Mouse (Mus musculus): ENCODE results near the gene Ccdc88a. TPM values are rescaled to one million over a fixed set of nuclear protein-coding genes. Genes with fewer than 3 reads are reported as not detected.

The Ccdc88a gene
- total RNA-seq (2021): 10 to 100 TPM in 1 of 2 experiments, 1 to 10 TPM in 1; 9.2 to 10.2 TPM
- long read RNA-seq, experiment 1, partial matches to known transcripts: 1 of 3 reads
- long read RNA-seq, experiment 1, other reads (novel, unspliced or antisense): 2 of 3 reads
- long read RNA-seq, experiment 2, partial matches to known transcripts: 20 of 25 reads
- long read RNA-seq, experiment 2, other reads (novel, unspliced or antisense): 5 of 25 reads

GRCm38 (mm10) chr11:29373396-29374273, at the start of gene Ccdc88a:
Gene Ccdc88a (plus strand): TSS chr11:29373658.
- DNase-seq (ENCODE audit: low spot score in 2 of 2): peak; percentile 97 to 98

GRCm38 (mm10) chr11:29335505-29335904, 38.0 kb upstream of the Ccdc88a start:
- DNase-seq (ENCODE audit: low spot score in 2 of 2): peak in 1 of 2 experiments; percentile 1

- DNase-seq (ENCODE audit: low spot score in 2 of 2): no peak
Observed at GRCm38 (mm10) chr11:29341259-29341658, 32.2 kb upstream of the Ccdc88a start.

DNA sequence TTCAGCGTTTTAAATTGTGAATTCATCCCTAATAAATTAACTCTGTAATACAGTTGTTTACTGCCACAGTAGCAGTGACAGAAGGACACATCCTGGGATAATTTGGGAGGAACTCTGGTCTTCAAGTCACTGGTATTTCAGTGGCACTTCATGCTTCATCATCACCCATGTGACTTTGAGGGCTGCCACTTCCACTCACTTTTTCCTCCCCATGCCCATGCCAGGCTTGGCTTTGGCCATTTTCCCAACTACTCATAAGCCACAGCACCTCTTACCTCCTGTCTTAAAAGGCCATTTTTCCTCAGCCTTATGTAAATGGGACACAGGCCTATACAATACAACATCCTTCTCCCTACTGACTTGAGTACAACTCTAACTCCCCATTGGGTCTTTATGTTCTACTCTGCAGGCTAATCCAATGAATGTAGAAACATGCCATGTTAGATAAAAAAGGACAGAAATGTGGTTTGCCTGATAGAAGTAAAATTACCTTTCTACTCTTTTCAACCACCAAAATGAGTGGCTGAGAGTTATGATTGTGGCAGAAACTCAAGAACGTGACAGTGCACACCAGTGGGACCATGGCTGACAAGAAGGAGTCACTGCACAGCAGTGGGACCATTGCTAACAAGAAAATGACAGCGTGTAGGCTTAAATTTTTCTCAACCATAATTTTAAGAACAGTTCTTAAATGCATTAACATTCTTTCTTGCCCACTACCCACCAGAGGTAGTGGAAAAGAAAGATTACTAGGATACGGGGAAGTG, 28.4 kb upstream of the Ccdc88a start:
- DNase-seq (ENCODE audit: low spot score in 2 of 2): no peak

- DNase-seq (ENCODE audit: low spot score in 2 of 2): no peak
Observed at GRCm38 (mm10) chr11:29345673-29346286, 27.7 kb upstream of the Ccdc88a start.

GRCm38 (mm10) chr11:29350891-29351290, 22.6 kb upstream of the Ccdc88a start:
- DNase-seq (ENCODE audit: low spot score in 2 of 2): no peak

DNA sequence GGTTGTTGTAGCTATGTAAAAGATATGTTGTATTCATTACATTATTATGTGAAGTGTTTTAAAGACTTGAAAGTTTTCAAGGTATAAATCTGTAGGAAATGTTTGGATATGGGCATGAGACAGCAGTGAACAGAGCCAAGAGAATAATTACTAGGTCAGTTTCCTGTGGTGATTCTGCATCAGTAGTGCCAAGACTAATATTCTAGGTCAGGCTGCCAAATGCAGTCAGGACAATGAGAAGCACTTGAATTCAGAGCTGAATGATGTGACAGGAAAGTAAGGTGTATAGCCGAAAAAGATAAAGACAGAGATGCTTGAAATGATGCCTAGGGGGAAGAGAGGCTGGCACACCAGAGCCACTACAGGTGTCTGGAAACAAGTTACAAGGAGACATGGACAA, 21.2 kb upstream of the Ccdc88a start:
- no peak for DNase-seq (ENCODE audit: low spot score in 2 of 2)

DNA sequence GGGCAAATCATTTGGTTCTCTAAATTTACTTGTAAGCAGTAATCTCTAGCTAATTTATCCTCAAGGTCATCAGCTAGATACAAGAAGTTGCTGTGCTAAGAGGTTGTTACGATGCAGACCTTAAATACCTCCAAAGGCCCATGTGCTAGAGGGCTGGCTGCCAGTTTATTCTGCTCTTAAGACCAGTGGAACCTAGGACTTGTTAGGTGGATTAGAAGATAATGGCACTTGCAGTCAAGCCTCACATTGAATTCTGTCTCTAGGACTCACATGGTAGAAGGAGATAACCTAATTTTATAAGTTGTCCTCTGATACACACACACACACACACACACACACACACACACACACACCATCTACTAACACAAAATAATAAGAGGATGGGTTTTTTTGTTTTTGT, 5.3 kb upstream of the Ccdc88a start:
- no peak for DNase-seq (ENCODE audit: low spot score in 2 of 2)

GRCm38 (mm10) chr11:29373050-29373395, 435 bp upstream of the Ccdc88a start:
- DNase-seq (ENCODE audit: low spot score in 2 of 2): no peak

DNA sequence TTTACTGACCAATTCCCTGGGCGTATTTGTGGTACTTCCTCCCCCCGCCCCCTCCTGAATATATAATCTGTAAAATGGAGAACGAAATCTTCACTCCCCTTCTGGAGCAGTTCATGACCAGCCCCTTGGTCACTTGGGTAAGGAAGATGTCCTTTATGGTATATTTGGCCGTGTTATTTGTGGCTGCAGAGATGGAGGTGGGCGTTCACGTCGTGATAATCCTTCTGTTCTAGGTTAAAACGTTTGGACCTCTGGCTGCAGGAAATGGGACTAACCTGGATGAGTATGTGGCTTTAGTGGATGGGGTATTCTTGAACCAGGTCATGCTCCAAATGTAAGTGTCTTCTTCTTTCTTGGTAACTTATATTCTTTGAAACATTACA, 807 bp downstream of the Ccdc88a start:
- DNase-seq (ENCODE audit: low spot score in 2 of 2): no peak

GRCm38 (mm10) chr11:29376635-29377034, 3.2 kb downstream of the Ccdc88a start:
- no peak for DNase-seq (ENCODE audit: low spot score in 2 of 2)

DNA sequence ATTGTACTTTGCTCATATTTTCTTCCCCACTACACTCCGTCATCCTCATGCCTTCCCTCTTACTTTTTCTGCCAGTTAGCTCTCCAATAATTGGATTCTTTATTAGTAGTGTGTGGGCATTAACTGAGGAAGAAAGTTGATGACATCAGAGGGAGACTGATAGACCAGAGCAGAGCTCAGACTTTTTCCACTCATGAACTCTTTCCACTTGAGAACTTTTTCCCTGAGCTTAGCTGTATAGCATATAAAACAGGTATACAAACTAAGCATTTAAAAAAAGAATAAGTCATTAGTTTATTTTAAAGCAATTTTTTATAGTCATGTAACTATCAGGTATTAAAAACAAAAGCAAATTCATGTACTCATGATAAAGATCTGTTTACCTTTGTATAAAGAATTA, 5.3 kb downstream of the Ccdc88a start:
- DNase-seq (ENCODE audit: low spot score in 2 of 2): no peak

- DNase-seq (ENCODE audit: low spot score in 2 of 2): no peak
Observed at GRCm38 (mm10) chr11:29383493-29383892, 10.0 kb downstream of the Ccdc88a start.

DNA sequence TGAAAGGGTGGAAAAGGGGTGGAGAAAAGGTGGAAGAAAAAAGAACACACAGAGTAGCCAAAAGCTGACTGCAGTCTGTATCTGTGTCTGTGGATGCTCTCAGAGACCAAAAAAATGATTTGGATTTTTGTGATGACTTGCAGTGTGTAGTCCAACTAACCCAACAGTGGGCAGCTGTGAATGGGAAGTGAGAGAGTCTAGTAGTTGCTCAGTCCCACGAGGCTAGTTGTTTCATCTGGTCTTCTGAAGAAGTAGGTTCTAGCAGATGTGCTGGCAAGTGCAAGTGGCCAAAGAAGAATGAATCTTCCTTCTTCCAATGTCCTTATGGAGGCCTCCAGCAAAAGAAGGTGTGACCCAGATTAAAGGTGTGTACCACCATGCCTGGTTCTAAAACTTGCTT, 10.5 kb downstream of the Ccdc88a start:
- no peak for DNase-seq (ENCODE audit: low spot score in 2 of 2)

DNA sequence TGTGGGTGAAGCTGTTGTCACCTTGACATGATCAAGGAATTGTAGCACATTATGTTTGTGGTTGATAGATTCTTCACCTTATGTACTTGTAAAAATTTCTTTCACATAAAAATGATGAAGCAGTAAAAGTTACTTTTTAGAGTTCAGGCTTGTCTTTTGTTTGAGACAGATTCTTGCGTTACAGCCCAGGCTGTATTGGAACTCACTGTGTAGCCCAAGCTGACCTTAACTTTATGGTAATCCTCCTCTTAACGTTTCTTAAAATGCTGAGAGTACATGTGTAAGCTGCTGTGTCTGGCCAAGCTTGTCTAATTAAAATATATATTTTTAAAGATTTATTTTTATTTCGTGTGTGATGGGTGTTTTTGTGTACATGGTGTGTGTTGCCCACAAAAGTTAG, 11.2 kb downstream of the Ccdc88a start:
- DNase-seq (ENCODE audit: low spot score in 2 of 2): no peak

GRCm38 (mm10) chr11:29389913-29390312, 16.5 kb downstream of the Ccdc88a start:
- no peak for DNase-seq (ENCODE audit: low spot score in 2 of 2)

DNA sequence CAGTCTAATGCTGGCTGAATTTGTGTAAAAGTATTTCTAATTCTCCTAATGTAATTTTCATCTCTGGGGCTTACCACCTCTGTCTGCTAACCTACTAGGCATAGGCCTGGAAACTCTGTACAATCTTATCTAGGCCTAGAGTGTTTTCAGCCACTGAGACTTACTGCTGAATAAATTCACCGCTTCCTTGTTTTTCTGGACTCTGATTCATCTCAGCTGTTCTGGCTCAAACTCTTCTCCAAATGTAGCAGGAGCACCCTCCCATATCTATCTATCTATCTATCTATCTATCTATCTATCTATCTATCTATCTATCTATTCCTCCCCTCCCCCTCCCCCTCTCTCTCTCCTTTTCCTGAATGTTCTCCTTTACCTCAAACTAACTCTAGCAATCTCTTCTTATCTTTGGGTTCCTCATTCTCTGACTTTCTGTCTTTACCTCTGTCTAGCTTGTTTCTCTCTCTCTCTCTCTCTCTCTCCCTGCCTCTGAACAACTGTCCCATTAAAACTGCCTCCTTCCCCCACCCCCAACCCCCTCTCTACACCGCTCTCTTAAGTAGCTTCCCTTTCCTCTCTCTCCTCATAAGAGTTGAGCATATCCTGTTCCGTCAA, 21.8 kb downstream of the Ccdc88a start:
- no peak for DNase-seq (ENCODE audit: low spot score in 2 of 2)

GRCm38 (mm10) chr11:29400374-29400773, 26.9 kb downstream of the Ccdc88a start:
- DNase-seq (ENCODE audit: low spot score in 2 of 2): no peak

DNA sequence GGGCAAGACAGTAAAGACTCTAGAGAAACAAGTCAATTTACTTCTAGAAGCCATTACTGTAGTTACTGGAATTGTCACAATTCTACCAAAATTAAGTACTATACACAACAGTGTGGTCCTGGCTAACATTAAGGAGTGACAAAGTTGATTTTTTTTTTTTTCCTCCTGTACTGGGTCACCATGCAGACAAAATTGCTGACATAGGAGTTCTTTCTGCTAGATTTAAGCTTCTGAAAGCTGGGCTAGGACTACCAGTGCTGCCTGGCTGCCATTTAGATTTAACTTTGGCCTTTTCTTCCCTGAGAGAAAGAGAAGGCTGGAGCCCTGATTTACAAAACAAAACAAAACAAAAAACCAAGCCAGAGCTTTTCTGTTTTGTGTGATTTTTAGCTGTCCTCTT, 32.8 kb downstream of the Ccdc88a start:
- no peak for DNase-seq (ENCODE audit: low spot score in 2 of 2)

- no peak for DNase-seq (ENCODE audit: low spot score in 2 of 2)
Observed at GRCm38 (mm10) chr11:29423496-29423895, 50.0 kb downstream of the Ccdc88a start.

DNA sequence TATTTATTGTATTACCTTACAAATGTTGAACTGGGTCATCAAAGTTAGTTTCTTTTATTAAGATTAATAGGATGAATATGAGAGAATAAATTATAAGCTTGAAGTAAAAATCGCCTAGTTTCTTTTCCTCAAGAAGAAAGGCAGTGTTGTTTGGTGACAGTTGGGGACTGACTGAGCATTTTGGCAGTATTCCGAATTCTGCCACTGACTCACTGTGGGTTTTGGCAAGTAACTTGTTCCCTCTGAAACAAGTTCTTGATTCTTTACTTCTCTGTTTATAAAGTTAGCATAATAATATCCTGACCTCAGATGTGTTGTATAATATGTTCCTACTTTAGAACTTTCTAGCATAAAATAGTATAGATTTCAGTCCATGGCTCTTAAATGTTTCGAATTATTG, 55.3 kb downstream of the Ccdc88a start:
- DNase-seq (ENCODE audit: low spot score in 2 of 2): peak in 1 of 2 experiments; percentile 32

Measured in adrenal gland, adult 18-20 months (tissue).